Mouse (Mus musculus): Measurements from ENCODE around the gene Ormdl3. TPM values are rescaled to one million over a fixed set of nuclear protein-coding genes. Genes with fewer than 3 reads are reported as not detected.

The Ormdl3 gene
- polyA plus RNA-seq, 1 experiment from 2014 or later: 40.6 TPM

GRCm38 (mm10) chr11:98587684-98588546 is 747 bp upstream of the Ormdl3 start:
- no peaks in the 10 kb centered on the region for H3K9me3 ChIP-seq (replicated peaks)
- H3K4me3 ChIP-seq (replicated peaks): peak overlapping the region; percentile 71
- H3K36me3 ChIP-seq (replicated peaks): peaks cover 9% of the 10 kb centered on the region; the same call in 1 of the 2 replicates
- ATAC-seq (ENCODE audit: insufficient read depth): peak; percentile 60
- H3K4me2 ChIP-seq: peak overlapping the region; percentile 84
- peak overlapping the region; percentile 100 for H3K27ac ChIP-seq (replicated peaks)
- peaks cover 81% of the 10 kb centered on the region for H3K4me1 ChIP-seq (replicated peaks)
- WGBS (ENCODE audit: insufficient replicate concordance): 7% methylated on average over 20 of the region's 20 CpGs
- H3K9ac ChIP-seq: peak overlapping the region; percentile 53
- H3K27me3 ChIP-seq: peaks cover 7% of the 10 kb centered on the region; the same call in 1 of the 2 replicates

DNA sequence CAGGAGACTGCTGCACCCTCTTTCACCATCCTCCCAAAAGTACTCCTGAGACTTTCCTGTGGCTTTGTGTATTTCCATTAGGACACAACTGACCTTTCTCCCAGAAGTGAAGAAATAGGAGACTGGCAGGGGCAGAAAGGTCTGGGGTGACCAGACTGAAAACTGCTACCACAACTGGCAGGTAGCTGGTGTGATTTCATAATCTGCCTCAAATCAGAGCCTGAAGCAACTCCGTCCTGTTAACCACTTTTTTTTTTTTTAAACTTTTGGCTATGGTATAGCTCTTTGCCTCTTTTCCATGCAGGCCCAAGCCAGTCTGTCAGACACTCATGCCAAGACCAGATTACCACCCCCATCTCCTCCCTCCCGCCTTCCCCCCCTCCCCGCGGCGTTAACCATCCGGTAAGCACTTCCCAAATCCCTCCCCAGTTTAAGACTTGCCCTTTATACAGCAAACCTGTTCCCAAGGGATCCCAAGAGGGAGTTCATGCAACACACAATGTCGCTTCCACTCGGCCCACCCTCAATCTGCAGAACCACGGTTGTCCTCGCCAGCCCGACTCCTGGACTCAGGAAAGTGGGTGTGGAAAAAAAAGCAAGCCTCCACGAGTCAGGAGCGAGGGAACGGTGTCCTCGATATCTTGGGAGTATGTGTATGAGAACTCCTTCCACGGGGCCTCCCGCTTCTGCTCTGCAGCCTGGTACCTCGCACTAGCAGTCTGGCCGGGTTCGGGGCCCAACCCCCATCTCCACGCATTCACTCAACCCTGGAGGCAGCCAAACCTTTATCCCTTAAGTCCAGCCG is 879 bp downstream of the Ormdl3 start:
- peak overlapping the region; percentile 71 for H3K4me3 ChIP-seq (replicated peaks)
- H3K9me3 ChIP-seq (replicated peaks): no peaks in the 10 kb centered on the region
- H3K4me2 ChIP-seq: peak overlapping the region; percentile 84
- H3K9ac ChIP-seq: peak overlapping the region; percentile 77
- WGBS (ENCODE audit: insufficient replicate concordance): 1% methylated on average over 22 of the region's 22 CpGs
- H3K27ac ChIP-seq (replicated peaks): peak overlapping the region; percentile 100
- peaks cover 83% of the 10 kb centered on the region for H3K4me1 ChIP-seq (replicated peaks)
- no peaks in the 10 kb centered on the region for H3K27me3 ChIP-seq
- ATAC-seq (ENCODE audit: insufficient read depth): no peak
- H3K36me3 ChIP-seq (replicated peaks): peaks cover 18% of the 10 kb centered on the region

GRCm38 (mm10) chr11:98584629-98585177 is 2.5 kb downstream of the Ormdl3 start:
- Histone ChIP-seq H3K9ac (peak overlapping the region; percentile 77), H3K4me1 (replicated peaks) (peaks cover 94% of the 10 kb centered on the region), H3K4me3 (replicated peaks) (peak overlapping the region; percentile 71), H3K4me2 (peak overlapping the region; percentile 84), H3K9me3 (replicated peaks) (no peaks in the 10 kb centered on the region), H3K27me3 (no peaks in the 10 kb centered on the region), H3K27ac (replicated peaks) (peak overlapping the region; percentile 100), H3K36me3 (replicated peaks) (peaks cover 18% of the 10 kb centered on the region)
- WGBS (ENCODE audit: insufficient replicate concordance): 74% methylated on average over 6 of the region's 6 CpGs
- ATAC-seq (ENCODE audit: insufficient read depth): no peak

- Histone ChIP-seq H3K9me3 (replicated peaks) (no peaks in the 10 kb centered on the region), H3K9ac (peak overlapping the region; percentile 77), H3K4me3 (replicated peaks) (peak overlapping the region; percentile 71), H3K27me3 (no peaks in the 10 kb centered on the region), H3K36me3 (replicated peaks) (peaks cover 18% of the 10 kb centered on the region), H3K4me2 (peak overlapping the region; percentile 84), H3K4me1 (replicated peaks) (peaks cover 94% of the 10 kb centered on the region), H3K27ac (replicated peaks) (peak overlapping the region; percentile 100)
- no peak for ATAC-seq (ENCODE audit: insufficient read depth)
- 17% methylated on average over 1 of the region's 1 CpGs for WGBS (ENCODE audit: insufficient replicate concordance)
Measured at GRCm38 (mm10) chr11:98584146-98584545, 3.0 kb downstream of the Ormdl3 start.

DNA sequence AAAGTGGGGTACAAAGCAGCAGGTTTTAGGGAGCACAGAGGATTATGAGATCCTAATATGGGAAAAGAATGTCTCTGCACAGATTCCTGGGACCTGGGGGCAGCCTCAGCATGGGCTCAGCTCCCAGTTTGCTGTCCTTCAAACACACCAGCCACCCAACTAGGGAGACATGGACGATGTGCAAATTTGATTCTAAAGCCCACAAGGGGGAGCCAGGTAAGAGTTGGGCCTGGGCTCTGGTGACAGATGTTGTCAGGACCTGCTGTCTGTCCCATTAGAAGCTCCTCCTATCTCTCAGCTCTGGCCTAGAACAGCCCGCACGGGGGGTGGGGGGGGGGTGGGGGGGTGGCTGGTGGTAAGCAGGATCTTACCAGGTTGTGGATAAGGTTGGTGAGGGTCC is 3.6 kb downstream of the Ormdl3 start:
- peaks cover 94% of the 10 kb centered on the region for H3K4me1 ChIP-seq (replicated peaks)
- 18% methylated on average over 3 of the region's 3 CpGs for WGBS (ENCODE audit: insufficient replicate concordance)
- peak overlapping the region; percentile 71 for H3K4me3 ChIP-seq (replicated peaks)
- H3K4me2 ChIP-seq: peak overlapping the region; percentile 84
- H3K27me3 ChIP-seq: no peaks in the 10 kb centered on the region
- H3K27ac ChIP-seq (replicated peaks): peak overlapping the region; percentile 100
- peak overlapping the region; percentile 77 for H3K9ac ChIP-seq
- H3K36me3 ChIP-seq (replicated peaks): peaks cover 18% of the 10 kb centered on the region
- H3K9me3 ChIP-seq (replicated peaks): no peaks in the 10 kb centered on the region
- peak; percentile 29 for ATAC-seq (ENCODE audit: insufficient read depth)

DNA sequence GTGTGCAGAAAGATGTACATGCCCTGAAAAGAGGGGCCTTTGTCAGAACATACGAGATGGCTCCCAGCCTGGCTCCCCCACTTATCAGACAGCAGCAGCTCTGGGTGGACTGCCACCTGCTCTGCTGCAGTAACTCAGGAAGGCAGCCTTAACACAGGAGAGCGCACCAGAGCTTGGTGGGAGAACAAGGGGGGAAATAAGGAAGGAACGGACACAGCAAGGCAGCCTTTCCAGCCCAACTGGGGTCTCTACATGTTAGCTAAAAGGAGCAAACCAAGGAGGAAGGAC is 4.0 kb downstream of the Ormdl3 start:
- 25% methylated on average over 3 of the region's 3 CpGs for WGBS (ENCODE audit: insufficient replicate concordance)
- peaks cover 94% of the 10 kb centered on the region for H3K4me1 ChIP-seq (replicated peaks)
- H3K4me3 ChIP-seq (replicated peaks): peak overlapping the region; percentile 71
- peak overlapping the region; percentile 84 for H3K4me2 ChIP-seq
- H3K36me3 ChIP-seq (replicated peaks): peaks cover 18% of the 10 kb centered on the region
- H3K9me3 ChIP-seq (replicated peaks): no peaks in the 10 kb centered on the region
- peak overlapping the region; percentile 100 for H3K27ac ChIP-seq (replicated peaks)
- peak overlapping the region; percentile 77 for H3K9ac ChIP-seq
- ATAC-seq (ENCODE audit: insufficient read depth): peak; percentile 76
- no peaks in the 10 kb centered on the region for H3K27me3 ChIP-seq

- Histone ChIP-seq H3K4me2 (peak overlapping the region; percentile 84), H3K4me1 (replicated peaks) (peaks cover 94% of the 10 kb centered on the region), H3K36me3 (replicated peaks) (peaks cover 18% of the 10 kb centered on the region), H3K9ac (peak overlapping the region; percentile 77), H3K27me3 (no peaks in the 10 kb centered on the region), H3K27ac (replicated peaks) (peak overlapping the region; percentile 100), H3K4me3 (replicated peaks) (peak overlapping the region; percentile 71), H3K9me3 (replicated peaks) (no peaks in the 10 kb centered on the region)
- peak; percentile 75 for ATAC-seq (ENCODE audit: insufficient read depth)
- 24% methylated on average over 12 of the region's 12 CpGs for WGBS (ENCODE audit: insufficient replicate concordance)
Measured at GRCm38 (mm10) chr11:98582551-98583264, 4.5 kb downstream of the Ormdl3 start.

- Histone ChIP-seq H3K9ac (peak overlapping the region; percentile 77), H3K27me3 (no peaks in the 10 kb centered on the region), H3K9me3 (replicated peaks) (no peaks in the 10 kb centered on the region), H3K4me3 (replicated peaks) (peak overlapping the region; percentile 71), H3K27ac (replicated peaks) (peak overlapping the region; percentile 100), H3K4me2 (peak overlapping the region; percentile 84), H3K36me3 (replicated peaks) (peaks cover 18% of the 10 kb centered on the region), H3K4me1 (replicated peaks) (peaks cover 89% of the 10 kb centered on the region)
- 29% methylated on average over 8 of the region's 8 CpGs for WGBS (ENCODE audit: insufficient replicate concordance)
- ATAC-seq (ENCODE audit: insufficient read depth): no peak
Measured at GRCm38 (mm10) chr11:98582030-98582388, 5.2 kb downstream of the Ormdl3 start.

- Histone ChIP-seq H3K9me3 (replicated peaks) (no peaks in the 10 kb centered on the region), H3K27me3 (no peaks in the 10 kb centered on the region), H3K4me3 (replicated peaks) (peak overlapping the region; percentile 71), H3K36me3 (replicated peaks) (peaks cover 18% of the 10 kb centered on the region), H3K27ac (replicated peaks) (peak overlapping the region; percentile 100), H3K9ac (peak overlapping the region; percentile 77), H3K4me2 (peak overlapping the region; percentile 84), H3K4me1 (replicated peaks) (peaks cover 89% of the 10 kb centered on the region)
- 14% methylated on average over 17 of the region's 17 CpGs for WGBS (ENCODE audit: insufficient replicate concordance)
- ATAC-seq (ENCODE audit: insufficient read depth): 0 out of 2 replicates have a peak, but pooled peaks have one; percentile 1
Measured at GRCm38 (mm10) chr11:98581286-98582029, 5.7 kb downstream of the Ormdl3 start.

Data from liver, embryonic 15.5 days (tissue).